Mouse (Mus musculus): Measurements from ENCODE around the gene Col25a1. TPM values are rescaled to one million over a fixed set of nuclear protein-coding genes. Genes with fewer than 3 reads are reported as not detected.

Gene Col25a1
- total RNA-seq, 4 experiments from 2014 or later, result 37.6 to 43.3 (median 39.9) TPM

DNA sequence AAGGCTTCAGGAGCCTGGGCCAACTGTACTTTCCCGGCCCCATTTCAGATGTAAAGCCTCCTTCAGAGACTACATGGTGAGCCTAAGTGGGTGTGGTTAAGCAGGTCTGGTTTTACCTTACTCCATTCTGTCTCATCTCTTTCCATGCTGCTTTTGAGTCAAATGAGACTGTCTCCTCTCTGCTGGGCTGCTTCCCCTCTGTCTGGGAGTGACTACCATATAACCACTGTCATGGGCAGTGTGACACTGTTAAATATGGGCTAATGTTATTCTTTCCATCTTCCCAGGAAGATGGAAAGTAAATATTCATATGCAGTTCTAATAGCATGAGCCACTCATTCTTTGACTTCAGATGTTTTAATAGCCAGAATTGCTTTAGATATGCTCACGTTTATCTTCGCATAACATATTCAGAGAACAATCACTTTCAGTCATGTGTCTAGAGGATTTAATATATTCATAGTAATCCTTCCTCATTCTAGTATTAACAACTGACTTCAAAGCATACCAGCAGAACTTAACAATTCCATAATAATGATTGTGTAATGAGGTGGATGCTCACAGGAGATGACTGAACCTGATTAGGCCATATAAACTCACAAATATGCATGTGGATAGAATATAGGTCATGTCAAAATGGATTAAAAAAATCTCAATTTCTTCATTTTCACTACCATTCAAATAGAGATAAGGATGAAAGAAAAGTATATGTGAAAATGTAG, 243.5 kb downstream of the Col25a1 start:
- no peak for DNase-seq (ENCODE audit: low spot score in 2 of 2)

DNA sequence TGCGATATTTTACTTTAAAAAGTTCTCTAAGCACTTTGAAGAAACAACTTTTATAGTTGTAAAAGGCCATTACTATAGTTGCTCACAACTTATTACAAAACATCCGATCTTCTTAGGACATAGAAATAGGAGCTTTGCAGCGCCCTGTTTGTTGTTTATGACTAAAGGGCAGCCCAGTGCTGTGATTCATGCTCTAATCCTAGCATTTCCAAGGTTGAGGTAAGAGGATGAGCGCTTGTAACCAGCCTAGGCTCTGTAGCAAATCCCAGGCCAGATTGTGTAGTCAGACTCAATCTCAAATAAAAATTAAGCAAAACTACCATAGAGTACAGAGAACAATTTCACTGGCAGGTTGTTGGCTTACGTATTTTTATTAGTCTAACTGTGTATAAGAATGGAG, 246.5 kb downstream of the Col25a1 start:
- DNase-seq (ENCODE audit: low spot score in 2 of 2), result no peak

DNA sequence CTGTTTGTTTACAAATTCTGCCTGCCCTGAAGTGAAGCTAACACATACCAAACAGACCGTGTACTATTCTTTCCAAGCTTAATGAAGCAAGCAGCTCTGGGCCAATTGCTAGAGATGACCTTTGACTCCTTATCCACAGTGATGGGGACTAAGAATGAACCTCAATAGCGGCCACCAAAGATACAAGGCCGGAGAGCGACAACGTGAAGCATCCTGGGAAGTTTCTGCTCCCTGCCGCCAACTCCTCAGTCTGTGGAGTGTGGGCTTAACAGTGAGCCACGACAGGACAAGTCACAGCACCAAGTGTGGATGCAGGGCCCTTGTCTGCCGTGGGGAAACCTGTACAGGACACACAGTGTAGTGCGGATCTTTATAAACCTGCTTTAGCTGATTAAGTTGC, 247.3 kb downstream of the Col25a1 start:
- DNase-seq (ENCODE audit: low spot score in 2 of 2), result no peak

DNA sequence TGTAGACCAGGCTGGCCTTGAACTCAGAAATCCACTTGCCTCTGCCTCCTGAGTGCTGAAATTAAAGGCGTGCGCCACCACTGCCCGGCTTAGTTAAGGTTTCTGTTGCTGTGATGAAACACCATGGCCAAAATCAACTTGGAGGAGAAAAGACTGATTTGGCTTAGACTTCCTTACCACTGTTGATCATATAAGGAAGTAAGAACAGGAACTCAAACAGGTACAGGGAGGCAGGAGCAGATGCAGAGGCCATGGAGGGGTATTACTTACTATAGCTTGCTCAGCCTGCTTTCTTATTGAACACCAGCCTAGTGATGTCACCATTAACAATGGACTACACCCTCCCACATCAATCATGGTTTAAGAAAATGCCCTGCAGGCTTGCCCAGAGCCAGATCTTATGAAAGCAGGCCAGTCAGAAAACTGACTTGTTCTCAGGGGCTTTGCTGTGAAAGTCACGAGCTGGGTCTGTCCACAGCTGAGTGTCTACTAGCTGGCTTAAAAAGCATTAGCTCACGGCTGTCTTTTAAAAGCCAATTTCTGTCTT, 249.1 kb downstream of the Col25a1 start:
- DNase-seq (ENCODE audit: low spot score in 2 of 2), result no peak

DNA sequence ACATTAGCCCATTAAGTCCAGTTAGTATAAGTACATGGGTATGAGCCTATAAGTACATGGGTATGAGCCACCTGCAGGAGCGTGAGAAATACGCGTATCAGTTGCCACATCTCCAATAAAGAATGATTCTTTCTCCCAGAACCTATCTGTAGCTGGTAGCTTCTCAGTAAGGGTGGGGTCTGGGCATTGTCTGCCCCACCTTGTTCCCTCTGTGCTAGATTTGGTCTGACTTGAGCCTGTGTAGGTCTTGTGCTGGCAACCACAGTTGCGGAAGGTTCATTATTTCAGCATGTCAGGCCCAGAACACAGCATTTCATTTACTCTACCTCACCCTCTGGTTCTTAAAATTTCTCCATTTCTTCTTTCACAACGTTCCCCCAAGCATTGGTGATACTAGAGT, 250.4 kb downstream of the Col25a1 start:
- DNase-seq (ENCODE audit: low spot score in 2 of 2), result no peak

DNA sequence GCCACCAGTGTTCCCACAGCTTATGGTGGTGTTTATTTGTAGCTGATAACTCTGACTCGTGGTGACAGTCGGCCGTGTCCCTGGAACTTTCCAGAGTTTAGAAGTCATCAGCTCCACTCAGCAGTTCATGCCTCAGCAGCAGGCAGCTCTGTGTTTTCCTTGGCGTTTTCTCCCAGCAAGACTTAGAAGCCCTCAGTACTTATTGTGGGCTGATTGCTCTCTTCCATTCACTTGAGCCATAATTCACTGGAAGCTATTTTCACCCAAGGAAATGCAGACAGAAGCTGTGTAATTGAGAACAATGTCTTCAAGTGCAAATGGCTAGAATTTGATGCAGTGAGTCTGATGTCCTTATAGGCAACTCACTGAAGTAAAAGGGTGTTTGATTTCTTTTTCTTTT, 254.6 kb downstream of the Col25a1 start:
- DNase-seq (ENCODE audit: low spot score in 2 of 2), result no peak

DNA sequence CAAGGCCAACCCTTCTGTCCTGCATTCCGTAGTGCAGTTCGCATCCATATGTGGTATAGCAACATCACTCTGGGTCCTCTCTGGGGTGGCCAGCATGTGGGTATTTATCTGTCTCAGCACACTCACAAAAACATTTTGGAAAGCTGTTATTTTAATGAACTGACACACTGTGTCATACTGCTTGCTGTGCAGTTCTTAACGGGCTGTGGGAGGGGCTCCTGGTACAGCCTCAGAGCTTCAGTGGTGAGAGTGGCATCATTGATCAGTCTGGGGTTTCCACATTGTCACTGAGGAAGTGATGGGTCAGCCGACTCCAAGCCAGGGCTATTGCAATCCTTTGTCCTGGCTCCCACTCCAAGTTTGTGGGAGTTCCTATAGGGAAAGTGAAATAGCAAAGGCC, 255.9 kb downstream of the Col25a1 start:
- DNase-seq (ENCODE audit: low spot score in 2 of 2), result no peak

DNA sequence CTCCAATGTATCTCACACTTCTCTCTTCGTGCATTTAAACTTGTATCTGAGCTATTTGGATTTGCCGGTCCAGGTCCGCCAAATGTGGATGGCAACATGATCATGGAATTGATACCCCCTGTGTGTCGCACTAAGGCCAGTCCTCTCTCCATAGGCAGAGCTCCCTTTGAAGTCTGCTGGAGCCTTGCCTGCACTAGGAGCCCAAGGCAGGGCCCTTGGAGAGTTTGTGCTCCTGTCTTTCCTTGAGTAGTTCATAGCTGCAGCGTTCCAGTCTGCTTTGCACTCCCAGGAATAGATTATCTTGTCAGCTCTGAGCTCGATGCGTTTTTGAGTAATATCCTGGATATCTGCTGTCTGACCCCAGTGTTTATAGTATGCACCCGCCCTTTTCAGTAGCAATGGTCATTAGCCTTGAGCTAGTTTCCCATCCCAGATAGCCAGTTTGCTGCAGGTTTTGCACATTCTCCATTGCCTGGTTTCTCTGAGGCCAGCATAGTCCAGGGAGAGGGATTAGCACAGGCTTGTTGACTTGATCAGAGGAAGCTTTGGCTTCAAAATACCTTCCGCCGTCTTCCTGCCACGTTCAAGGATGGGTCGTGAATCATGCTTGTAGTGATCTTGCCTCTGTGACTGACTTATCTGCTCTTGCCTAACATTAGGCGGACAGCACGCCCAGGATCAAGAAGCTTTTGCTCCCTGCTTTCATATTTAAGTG, 258.1 kb downstream of the Col25a1 start:
- DNase-seq (ENCODE audit: low spot score in 2 of 2), result no peak

DNA sequence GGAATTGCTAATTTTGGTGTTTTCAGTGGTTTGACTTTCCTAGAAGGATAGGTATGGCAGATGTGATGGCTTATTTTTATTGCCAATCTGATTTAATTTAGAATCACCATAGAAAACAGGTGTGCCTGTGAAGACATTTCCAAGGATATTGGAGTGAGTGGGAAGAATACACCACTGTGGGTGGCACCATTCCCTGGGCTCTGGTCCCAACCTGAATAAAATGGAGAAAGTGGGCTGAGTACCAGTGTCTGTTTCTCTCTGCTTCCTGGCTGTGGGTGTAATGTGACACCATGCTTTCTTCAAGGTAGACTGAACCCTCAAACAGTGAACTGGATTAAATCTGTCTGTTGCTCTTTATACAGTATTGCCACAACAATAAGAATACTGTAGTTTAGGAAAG, 265.3 kb downstream of the Col25a1 start:
- peak in 1 of 2 experiments; percentile 18 for DNase-seq (ENCODE audit: low spot score in 2 of 2)

DNA sequence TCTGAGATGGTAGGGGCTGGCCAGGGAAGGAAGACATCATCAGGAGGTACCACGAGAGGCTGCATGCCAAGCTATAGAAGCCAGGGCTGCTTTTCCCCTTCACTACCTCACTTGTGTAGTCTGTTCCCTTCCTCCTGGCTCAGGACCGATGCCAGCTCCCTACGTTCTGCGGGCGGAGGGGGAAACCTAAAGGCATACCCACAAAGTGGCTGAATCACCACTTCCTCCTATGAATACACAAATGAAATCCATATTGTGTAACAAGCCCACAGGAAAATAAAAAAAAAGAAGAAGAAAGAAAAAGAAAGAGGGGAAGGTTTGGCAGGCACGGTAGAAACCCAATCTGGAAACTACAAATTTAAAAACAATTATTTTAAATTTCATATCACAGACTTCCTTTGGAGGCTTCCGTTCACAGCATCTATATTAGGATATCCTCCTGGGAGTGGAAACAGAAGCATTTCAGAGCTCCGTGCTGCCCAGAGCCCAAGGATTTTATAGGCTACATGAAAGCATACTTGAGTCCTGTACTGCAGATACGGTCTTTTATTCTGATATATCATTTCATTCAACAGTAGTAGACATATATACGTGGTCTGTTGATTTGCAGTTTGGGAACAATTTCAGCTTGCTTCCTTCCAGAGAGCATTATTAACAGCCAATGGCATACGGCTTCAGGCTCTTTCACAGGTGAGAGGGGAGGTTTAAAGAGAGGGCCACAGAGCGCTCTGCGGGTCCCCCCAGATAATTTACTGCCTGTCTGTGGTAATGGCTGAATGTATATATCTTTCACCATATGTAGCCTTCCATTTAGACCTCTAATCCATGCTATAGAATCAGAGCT, 269.6 kb downstream of the Col25a1 start:
- peak; percentile 17 to 48 for DNase-seq (ENCODE audit: low spot score in 2 of 2)

DNA sequence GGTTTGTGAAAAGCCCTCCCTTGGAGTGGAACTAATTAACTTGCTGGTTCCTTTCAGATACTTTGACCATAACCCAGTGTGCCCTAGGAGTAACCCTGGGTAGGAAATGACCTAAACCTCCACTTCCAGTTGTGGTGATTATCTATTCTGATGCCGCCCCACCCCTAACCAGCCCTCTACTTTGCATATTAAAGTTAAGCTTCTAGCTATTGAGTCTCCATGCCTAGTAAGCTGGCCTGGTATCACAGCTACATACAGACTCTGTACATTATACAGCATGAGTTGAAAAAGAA, 270.2 kb downstream of the Col25a1 start:
- no peak for DNase-seq (ENCODE audit: low spot score in 2 of 2)

DNA sequence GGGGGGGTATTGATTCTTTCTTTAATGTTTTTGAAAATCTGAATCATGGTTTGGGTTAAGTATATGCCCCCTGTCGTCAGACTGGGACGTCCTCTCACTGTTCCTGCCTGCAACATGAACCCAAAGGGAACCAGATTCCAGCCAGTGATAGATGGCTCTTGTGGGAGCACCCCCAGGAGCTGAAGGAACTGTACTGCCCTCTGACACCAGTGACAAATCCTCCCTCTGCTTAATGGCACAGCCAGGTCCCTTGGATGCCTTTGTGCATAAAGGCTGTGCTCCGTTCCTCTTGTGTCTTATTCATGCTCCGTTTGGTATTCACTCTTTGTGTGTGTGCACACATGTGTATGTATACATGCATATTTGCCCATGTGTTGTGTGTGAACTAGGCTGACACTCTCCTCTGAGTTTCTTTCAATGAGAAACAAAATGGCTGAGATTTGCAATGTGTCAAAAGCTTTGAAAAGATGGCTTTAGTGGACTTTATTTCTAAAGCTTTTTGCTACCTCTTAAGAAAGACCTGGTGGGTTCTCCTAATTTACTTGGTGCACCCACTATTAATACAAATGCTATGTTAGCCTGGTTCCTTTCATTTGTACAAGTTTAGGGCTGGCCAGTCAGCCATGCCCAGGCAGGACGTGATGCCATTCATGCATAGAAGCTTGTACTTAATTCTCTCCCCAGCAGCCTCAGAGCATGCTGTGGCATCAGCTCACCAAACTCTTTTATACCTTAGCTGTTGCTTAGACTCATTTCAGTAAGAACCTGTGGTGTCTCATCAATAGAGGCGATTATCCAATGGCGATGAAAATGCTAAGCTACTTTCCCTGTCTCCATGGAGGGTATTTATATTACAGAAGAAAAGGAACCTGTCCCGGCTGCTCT, 273.5 kb downstream of the Col25a1 start:
- no peak for DNase-seq (ENCODE audit: low spot score in 2 of 2)

DNA sequence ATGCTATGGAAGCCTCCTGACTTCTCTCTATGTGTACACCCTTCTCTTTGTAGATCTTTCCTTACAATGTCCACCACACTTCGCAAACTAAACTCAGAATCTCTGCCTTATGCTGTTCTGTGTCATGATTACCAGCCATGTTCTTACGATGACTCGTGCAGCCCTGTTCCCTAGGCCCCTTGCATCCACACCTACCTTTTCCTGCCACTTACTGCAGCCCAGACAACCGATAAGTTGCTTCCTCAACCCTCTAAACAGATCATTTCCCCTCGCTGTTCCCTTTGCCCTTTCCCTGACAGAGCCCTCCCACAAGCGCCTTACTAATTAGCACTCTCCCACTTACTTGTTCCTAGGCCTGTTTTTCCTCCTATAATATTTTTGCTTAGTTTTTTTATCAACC, 275.9 kb downstream of the Col25a1 start:
- DNase-seq (ENCODE audit: low spot score in 2 of 2), result no peak

DNA sequence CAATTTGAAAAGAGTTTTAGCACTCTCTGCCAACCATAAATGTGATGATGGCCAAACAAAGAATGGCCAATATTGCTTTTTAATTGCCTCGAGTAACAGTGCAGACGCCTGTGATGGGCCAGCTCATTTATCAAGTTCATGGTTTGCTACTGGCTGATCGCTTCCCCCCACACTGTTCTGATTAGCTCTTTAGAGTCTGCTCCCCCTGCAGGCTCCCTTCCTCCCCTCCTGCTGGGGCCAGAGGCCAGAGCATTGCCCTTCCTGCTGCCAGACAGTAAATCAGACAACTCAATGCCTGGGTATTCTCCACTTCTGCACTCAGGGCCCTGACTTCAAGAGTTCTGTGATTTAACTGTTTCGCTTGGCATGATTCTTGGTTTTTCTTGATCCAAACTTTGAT, 281.9 kb downstream of the Col25a1 start:
- DNase-seq (ENCODE audit: low spot score in 2 of 2), result no peak

DNA sequence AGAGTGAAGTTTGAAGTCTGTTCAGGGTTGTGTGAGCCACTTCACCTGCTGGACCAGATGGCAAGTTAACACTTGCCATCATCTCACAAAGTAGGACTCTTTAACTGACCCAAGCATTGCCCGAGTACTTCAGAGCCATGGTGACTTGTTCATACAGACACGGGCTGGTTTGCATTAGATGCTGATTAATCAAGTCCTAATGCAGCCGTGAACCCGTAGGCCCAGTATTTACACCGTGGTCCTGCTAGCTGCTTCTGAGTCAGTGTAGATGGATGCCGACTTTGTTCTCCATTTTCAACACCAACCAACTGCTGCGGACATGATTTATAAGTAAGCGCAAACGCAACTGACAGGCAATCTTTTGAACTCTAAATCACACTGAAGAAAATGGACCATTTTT, 287.6 kb downstream of the Col25a1 start:
- DNase-seq (ENCODE audit: low spot score in 2 of 2), result no peak

DNA sequence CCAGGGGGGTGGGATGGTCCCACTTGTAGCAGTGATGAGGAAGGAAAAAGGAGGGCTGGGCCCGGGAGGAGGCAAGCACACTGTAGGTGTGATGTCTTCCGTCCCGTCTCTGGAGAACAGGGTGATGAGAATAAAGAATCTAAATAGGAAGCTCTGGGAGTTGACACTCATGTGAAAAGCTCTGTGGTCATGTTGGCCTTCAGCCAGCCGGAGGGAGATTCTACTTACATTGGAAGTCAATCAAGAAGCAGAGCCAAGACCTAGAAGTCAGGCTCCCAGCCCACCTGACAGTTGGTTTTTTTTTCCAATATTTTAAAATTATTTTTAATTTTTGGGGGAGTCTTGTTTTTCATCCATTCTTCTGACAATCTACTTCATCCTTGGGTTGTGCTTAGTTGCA, 297.5 kb downstream of the Col25a1 start:
- no peak for DNase-seq (ENCODE audit: low spot score in 2 of 2)

DNA sequence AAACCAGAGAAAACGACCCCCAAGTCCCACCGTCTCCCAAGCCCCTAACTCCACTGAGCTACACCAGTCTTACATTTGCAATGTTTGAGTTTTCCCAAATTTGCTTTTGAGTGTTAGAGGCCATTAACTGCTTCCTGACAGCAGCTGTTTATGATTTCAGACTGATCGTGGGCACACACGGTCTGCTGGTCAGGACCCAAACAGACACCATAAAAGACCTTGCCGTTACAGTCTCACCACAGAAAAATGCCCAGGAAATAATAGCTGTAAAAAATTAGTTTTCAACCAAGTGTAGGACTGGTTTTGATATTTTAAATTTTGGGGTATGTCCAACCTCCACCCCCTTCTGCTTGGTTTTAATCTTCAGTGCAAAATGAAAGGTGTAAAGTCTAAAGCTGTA, 298.8 kb downstream of the Col25a1 start:
- no peak for DNase-seq (ENCODE audit: low spot score in 2 of 2)

DNA sequence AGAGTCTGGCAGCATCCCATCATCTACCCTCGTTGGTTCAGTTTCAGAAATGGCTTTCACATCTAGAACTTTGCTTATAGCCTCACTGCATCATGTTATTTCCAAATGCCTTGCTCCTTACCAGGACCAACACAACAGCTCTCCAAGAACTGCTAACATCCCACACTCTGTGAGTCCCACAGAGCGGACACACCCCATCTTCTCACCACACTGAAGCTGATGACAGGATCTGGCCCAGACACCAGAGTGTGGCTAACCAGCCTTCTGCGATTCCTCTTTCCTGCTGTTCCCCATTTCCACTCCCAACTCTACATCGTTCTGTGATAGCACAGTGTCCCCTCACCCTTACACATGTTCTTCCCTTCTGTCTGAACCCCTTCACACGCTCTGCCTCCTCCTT, 301.5 kb downstream of the Col25a1 start:
- peak in 1 of 2 experiments; percentile 36 for DNase-seq (ENCODE audit: low spot score in 2 of 2)

DNA sequence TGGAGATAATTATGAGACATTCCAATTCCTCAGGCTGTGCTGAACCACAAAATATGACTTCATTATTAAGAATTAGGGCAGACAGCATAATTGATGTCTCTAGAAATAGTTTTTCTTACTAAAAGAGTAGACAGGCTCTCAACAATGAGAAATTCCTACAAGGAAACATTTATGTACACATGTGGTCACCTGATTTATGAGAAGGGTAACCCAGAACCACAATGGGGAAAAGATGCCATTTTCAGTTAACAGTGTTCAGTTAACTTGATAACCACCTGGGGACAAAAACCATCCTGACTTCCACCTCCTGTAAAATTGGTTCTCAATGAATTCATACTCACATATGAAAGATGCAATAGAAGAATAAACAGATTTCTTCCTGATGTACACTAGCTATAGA, 305.7 kb downstream of the Col25a1 start:
- DNase-seq (ENCODE audit: low spot score in 2 of 2), result no peak

DNA sequence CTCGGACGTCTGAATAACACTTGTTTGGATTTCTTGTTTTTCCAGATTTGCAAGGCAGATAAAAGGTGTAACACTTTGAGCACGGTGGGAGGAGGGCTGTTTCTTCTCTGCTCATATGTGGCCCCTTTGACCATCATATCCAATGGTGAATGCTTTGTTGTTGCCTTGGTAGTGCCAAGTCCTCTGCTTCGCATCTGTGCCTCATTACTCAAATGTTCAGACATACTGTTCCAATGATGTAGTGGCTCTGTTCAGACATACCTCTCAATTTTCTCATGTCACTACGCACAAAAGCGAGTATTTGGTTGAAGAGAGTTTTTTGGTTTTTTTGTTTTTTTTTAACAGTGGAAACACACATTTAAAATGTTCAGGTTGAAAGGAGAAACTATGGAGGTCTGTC, 308.5 kb downstream of the Col25a1 start:
- DNase-seq (ENCODE audit: low spot score in 2 of 2), result no peak

DNA sequence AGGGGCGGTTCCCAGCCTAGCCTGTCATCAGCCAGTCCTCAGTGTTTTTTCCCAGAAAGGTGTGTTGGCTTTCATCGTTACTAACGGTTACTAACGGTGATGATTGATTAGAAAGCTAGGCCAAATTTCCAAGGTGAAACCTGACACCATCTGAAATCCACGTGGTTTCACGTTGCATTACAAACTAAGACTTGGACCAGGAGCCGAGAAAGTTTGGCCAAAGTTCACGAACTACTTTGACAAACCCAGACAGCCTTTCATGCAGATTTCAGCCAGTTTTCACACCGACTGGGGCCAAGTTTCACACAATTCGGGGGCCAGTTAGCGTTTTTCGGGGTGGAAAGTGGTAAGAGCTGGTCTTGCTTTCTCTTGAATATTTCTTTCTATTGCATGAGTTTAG, 309.4 kb downstream of the Col25a1 start:
- no peak for DNase-seq (ENCODE audit: low spot score in 2 of 2)
